Mouse (Mus musculus): ENCODE data around the gene Elob. TPM values are rescaled to one million over a fixed set of nuclear protein-coding genes. Genes with fewer than 3 reads are reported as not detected.

Gene Elob
- 153 and 187 TPM in 2 replicates for total RNA-seq (2014; rRNA removed)
- 276 and 336 TPM in 2 replicates for polyA plus RNA-seq (2012; rRNA removed)

- peaks cover 8% of the 10 kb centered on the region; the same call in 1 of the 2 replicates for H3K4me1 ChIP-seq (ENCODE audit: control insufficient read depth, insufficient read depth, low read length)
- peak within 1 kb of the TSS; percentile 73 for H3K27ac ChIP-seq (replicated peaks; ENCODE audit: insufficient read depth, low read depth, low read length)
- under 1% methylated on average over 18 of the region's 42 CpGs for WGBS
- TF ChIP-seq CTCF (IDR thresholded peaks at IDR 0.05; ENCODE audit: low read depth, low read length) = peak; percentile 78
- no peak for TF ChIP-seq POLR2A (IDR thresholded peaks at IDR 0.05; ENCODE audit: extremely low read depth, insufficient read depth, low read length)
- H3K79me2 ChIP-seq (ENCODE audit: control insufficient read depth, insufficient read depth, low read length) = peaks cover 3% of the 10 kb centered on the region; the same call in 1 of the 2 replicates
- peak within 1 kb of the TSS; percentile 71 for H3K4me3 ChIP-seq (ENCODE audit: insufficient read depth, low read depth, low read length)
- H3K36me3 ChIP-seq (ENCODE audit: control insufficient read depth, insufficient read depth, low read length) = peaks cover 22% of the 10 kb centered on the region
- DNase-seq (ENCODE audit: extremely low read depth, low read depth, low spot score) = peak; percentile 69
- peak within 1 kb of the TSS; percentile 67 for H3K9ac ChIP-seq (ENCODE audit: low read depth, low read length)
- H3K27me3 ChIP-seq (ENCODE audit: control insufficient read depth, insufficient read depth, low read length) = no peaks in the 10 kb centered on the region
Observed at GRCm38 (mm10) chr17:23829064-23829619, at the start of gene Elob. Gene Elob (minus strand): TSS chr17:23829136.

GRCm38 (mm10) chr17:23877166-23877565 lies 48.2 kb upstream of the Elob start:
- 100% methylated on average over 2 of the region's 2 CpGs for WGBS
- Histone ChIP-seq H3K4me3 (ENCODE audit: insufficient read depth, low read depth, low read length) (no peak overlapping the region), H3K9ac (ENCODE audit: low read depth, low read length) (no peak overlapping the region), H3K4me1 (ENCODE audit: control insufficient read depth, insufficient read depth, low read length) (no peaks in the 10 kb centered on the region), H3K27ac (replicated peaks; ENCODE audit: insufficient read depth, low read depth, low read length) (no peak overlapping the region), H3K36me3 (ENCODE audit: control insufficient read depth, insufficient read depth, low read length) (no peaks in the 10 kb centered on the region), H3K27me3 (ENCODE audit: control insufficient read depth, insufficient read depth, low read length) (no peaks in the 10 kb centered on the region), H3K79me2 (ENCODE audit: control insufficient read depth, insufficient read depth, low read length) (no peaks in the 10 kb centered on the region)
- TF ChIP-seq CTCF (IDR thresholded peaks at IDR 0.05; ENCODE audit: low read depth, low read length) (no peak), POLR2A (IDR thresholded peaks at IDR 0.05; ENCODE audit: extremely low read depth, insufficient read depth, low read length) (no peak)
- no peak for DNase-seq (ENCODE audit: extremely low read depth, low read depth, low spot score)

GRCm38 (mm10) chr17:23876741-23877140 lies 47.8 kb upstream of the Elob start:
- no peaks in the 10 kb centered on the region for H3K79me2 ChIP-seq (ENCODE audit: control insufficient read depth, insufficient read depth, low read length)
- H3K4me1 ChIP-seq (ENCODE audit: control insufficient read depth, insufficient read depth, low read length) = no peaks in the 10 kb centered on the region
- no peaks in the 10 kb centered on the region for H3K27me3 ChIP-seq (ENCODE audit: control insufficient read depth, insufficient read depth, low read length)
- WGBS = 68% methylated on average over 3 of the region's 3 CpGs
- no peaks in the 10 kb centered on the region for H3K36me3 ChIP-seq (ENCODE audit: control insufficient read depth, insufficient read depth, low read length)
- H3K4me3 ChIP-seq (ENCODE audit: insufficient read depth, low read depth, low read length) = no peak overlapping the region
- DNase-seq (ENCODE audit: extremely low read depth, low read depth, low spot score) = no peak
- H3K27ac ChIP-seq (replicated peaks; ENCODE audit: insufficient read depth, low read depth, low read length) = no peak overlapping the region
- no peak overlapping the region for H3K9ac ChIP-seq (ENCODE audit: low read depth, low read length)
- no peak for TF ChIP-seq POLR2A (IDR thresholded peaks at IDR 0.05; ENCODE audit: extremely low read depth, insufficient read depth, low read length)
- TF ChIP-seq CTCF (IDR thresholded peaks at IDR 0.05; ENCODE audit: low read depth, low read length) = no peak

GRCm38 (mm10) chr17:23873884-23874856 lies 45.2 kb upstream of the Elob start:
- Histone ChIP-seq H3K79me2 (ENCODE audit: control insufficient read depth, insufficient read depth, low read length) (no peaks in the 10 kb centered on the region), H3K27me3 (ENCODE audit: control insufficient read depth, insufficient read depth, low read length) (no peaks in the 10 kb centered on the region), H3K9ac (ENCODE audit: low read depth, low read length) (no peak overlapping the region), H3K27ac (replicated peaks; ENCODE audit: insufficient read depth, low read depth, low read length) (no peak overlapping the region), H3K36me3 (ENCODE audit: control insufficient read depth, insufficient read depth, low read length) (no peaks in the 10 kb centered on the region), H3K4me3 (ENCODE audit: insufficient read depth, low read depth, low read length) (no peak overlapping the region), H3K4me1 (ENCODE audit: control insufficient read depth, insufficient read depth, low read length) (no peaks in the 10 kb centered on the region)
- no peak for TF ChIP-seq POLR2A (IDR thresholded peaks at IDR 0.05; ENCODE audit: extremely low read depth, insufficient read depth, low read length)
- TF ChIP-seq CTCF (IDR thresholded peaks at IDR 0.05; ENCODE audit: low read depth, low read length) = peak; percentile 82
- DNase-seq (ENCODE audit: extremely low read depth, low read depth, low spot score) = peak; percentile 48
- 39% methylated on average over 8 of the region's 8 CpGs for WGBS

- no peak overlapping the region for H3K9ac ChIP-seq (ENCODE audit: low read depth, low read length)
- H3K4me1 ChIP-seq (ENCODE audit: control insufficient read depth, insufficient read depth, low read length) = no peaks in the 10 kb centered on the region
- no peaks in the 10 kb centered on the region for H3K27me3 ChIP-seq (ENCODE audit: control insufficient read depth, insufficient read depth, low read length)
- TF ChIP-seq CTCF (IDR thresholded peaks at IDR 0.05; ENCODE audit: low read depth, low read length) = no peak
- TF ChIP-seq POLR2A (IDR thresholded peaks at IDR 0.05; ENCODE audit: extremely low read depth, insufficient read depth, low read length) = no peak
- no peak for DNase-seq (ENCODE audit: extremely low read depth, low read depth, low spot score)
- no peaks in the 10 kb centered on the region for H3K79me2 ChIP-seq (ENCODE audit: control insufficient read depth, insufficient read depth, low read length)
- no peaks in the 10 kb centered on the region for H3K36me3 ChIP-seq (ENCODE audit: control insufficient read depth, insufficient read depth, low read length)
- WGBS = 85% methylated on average over 11 of the region's 11 CpGs
- no peak overlapping the region for H3K27ac ChIP-seq (replicated peaks; ENCODE audit: insufficient read depth, low read depth, low read length)
- no peak overlapping the region for H3K4me3 ChIP-seq (ENCODE audit: insufficient read depth, low read depth, low read length)
Observed at GRCm38 (mm10) chr17:23868513-23868912, 39.6 kb upstream of the Elob start.
